Mouse (Mus musculus) kidney, postnatal 0 days (tissue): ENCODE measurements around the gene Trpc3. TPM values are rescaled to one million over a fixed set of nuclear protein-coding genes. Genes with fewer than 3 reads are reported as not detected.
A peak's percentile ranks its signal among the peaks of the same experiment; 100 is the strongest.

Source experiments
- ATAC-seq: fragments of 200-750 bp; cut with Nextera tagmentation; replicated peaks from 2 replicates; pipeline ENCODE4 v1.8.0; 2017; ENCODE audit warnings: low read depth, moderate number of reproducible peaks, moderate TSS enrichment, moderate library complexity; ENCODE audit not compliant: low FRiP score
- DNase-seq: peaks from one replicate; pipeline ENCODE4 v3.0.0-alpha.2; 2016; ENCODE audit warnings: low spot score
- H3K27ac ChIP-seq: fragments of 300-500 bp; sonication (generic); 2 replicates; pipeline ENCODE4 v1.5.1; 2014; ENCODE audit warnings: mild to moderate bottlenecking
- H3K27me3 ChIP-seq: fragments of 300-500 bp; sonication (generic); 2 replicates; pipeline ENCODE4 v1.6.1; 2014; ENCODE audit warnings: low read length, mixed read lengths; ENCODE audit not compliant: insufficient read depth
- H3K36me3 ChIP-seq: fragments of 300-500 bp; sonication (generic); 2 replicates; pipeline ENCODE4 v1.6.1; 2014; ENCODE audit warnings: low read length, mixed read lengths; ENCODE audit not compliant: insufficient read depth
- H3K4me1 ChIP-seq: fragments of 300-500 bp; sonication (generic); replicated peaks from 2 replicates; pipeline ENCODE4 v1.6.1; 2014; ENCODE audit warnings: antibody characterized with exemption, low read length, mixed read lengths; ENCODE audit not compliant: insufficient read depth
- H3K4me2 ChIP-seq: fragments of 300-500 bp; sonication (generic); 2 replicates; pipeline ENCODE4 v1.6.1; 2014; ENCODE audit warnings: mild to moderate bottlenecking, low read length, moderate library complexity, mixed read lengths
- H3K4me3 ChIP-seq: fragments of 300-500 bp; sonication (generic); replicated peaks from 2 replicates; pipeline ENCODE4 v1.5.1; 2014; ENCODE audit warnings: low read depth, low read length
- H3K9ac ChIP-seq: fragments of 300-500 bp; sonication (generic); 2 replicates; pipeline ENCODE4 v1.6.1; 2014; ENCODE audit warnings: low read depth, low read length
- H3K9me3 ChIP-seq: fragments of 300-500 bp; sonication (generic); replicated peaks from 2 replicates; pipeline ENCODE4 v1.6.1; 2016; ENCODE audit warnings: low read length, inconsistent platforms, mixed read lengths
- CTCF ChIP-seq: IDR thresholded peaks from 2 replicates; pipeline ENCODE4 v1.5.1; 2016; ENCODE audit warnings: antibody characterized with exemption, low read depth, mild to moderate bottlenecking, moderate library complexity
- WGBS: fragments of 180-500 bp; shearing (Covaris S2); extraction: QIAGEN DNeasy Blood & Tissue Kit; methylation state at CpG from one replicate; pipeline ENCODE4 v1.1.7; 2014; 5-methylcytosine and 5-hydroxymethylcytosine counted together
- polyA plus RNA-seq: library from polyadenylated mRNA; unstranded; fragments of >200 nt; fragmentation: Nextera tagmentation; extraction: Ambion mirVana; gene quantifications from 2 replicates; pipeline ENCODE4 v1.2.1, GENCODE M21; 2015

Trpc3 gene
- polyA plus RNA-seq, 1 experiment from 2014 or later: 6.0 TPM

- Histone ChIP-seq H3K27me3 (no peaks in the 10 kb centered on the region), H3K4me2 (peak overlapping the region; percentile 97), H3K4me3 (peak overlapping the region; percentile 75), H3K9ac (peak overlapping the region; percentile 76), H3K36me3 (peaks cover 19% of the 10 kb centered on the region), H3K9me3 (no peaks in the 10 kb centered on the region), H3K27ac (peak overlapping the region; percentile 66; the same call in 1 of the 2 replicates), H3K4me1 (peaks cover 14% of the 10 kb centered on the region)
- peak; percentile 36 for DNase-seq
- under 1% methylated on average over 46 of the region's 46 CpGs for WGBS
- no peak for TF ChIP-seq CTCF
- ATAC-seq: peak; percentile 15
Observed at GRCm38 (mm10) chr3:36571361-36571826, 118.6 kb downstream of the Trpc3 start.

Other genes with a start within 250 kb of the Trpc3 start
- 291 and 326 TPM in 2 replicates for gene Anxa5, start 214.3 kb downstream of the Trpc3 start, polyA plus RNA-seq
- 4.8 and 4.9 TPM in 2 replicates for gene 1810062G17Rik, start 214.2 kb downstream of the Trpc3 start, polyA plus RNA-seq
- gene Gm11549, start 168.4 kb downstream of the Trpc3 start, polyA plus RNA-seq: not detected in 2 replicates
- gene Exosc9, start 137.6 kb downstream of the Trpc3 start, polyA plus RNA-seq: 47.5 and 48.6 TPM in 2 replicates
- 74.9 and 81.3 TPM in 2 replicates for gene Ccna2, start 118.0 kb downstream of the Trpc3 start, polyA plus RNA-seq
- gene Bbs7, start 76.7 kb downstream of the Trpc3 start, polyA plus RNA-seq: 14.3 and 15.1 TPM in 2 replicates
- 30.5 and 37.0 TPM in 2 replicates for gene 4932438A13Rik, start 172.9 kb upstream of the Trpc3 start, polyA plus RNA-seq